Mouse (Mus musculus) effector memory CD4-positive, alpha-beta T cell, adult 7 months (primary cell): ENCODE measurements around the gene Olfr591. TPM values are rescaled to one million over a fixed set of nuclear protein-coding genes. Genes with fewer than 3 reads are reported as not detected.

Experiments
- polyA plus RNA-seq: library from polyadenylated mRNA; unstranded; fragments of 100-300 nt; shearing (Covaris generic); gene quantifications from one replicate; pipeline ENCODE4 v1.2.1, GENCODE M21; 2017

The Olfr591 gene
- polyA plus RNA-seq = 0.07 TPM

GRCm38 (mm10) chr7:103178240-103178639, at the start of gene Olfr591:
Olfr591 (minus strand) TSS chr7:103178340.

GRCm38 (mm10) chr7:103216696-103217095, 38.6 kb upstream of the Olfr591 start, which contains the start of gene Olfr594:
Olfr594 (plus strand) TSS chr7:103216996.

GRCm38 (mm10) chr7:103211562-103211961, 33.4 kb upstream of the Olfr591 start, which contains the start of gene Olfr593:
Olfr593 (plus strand) TSS chr7:103211862.

GRCm38 (mm10) chr7:103184503-103184902, 6.4 kb upstream of the Olfr591 start, which contains the start of gene Olfr592:
Olfr592 (plus strand) TSS chr7:103184803.

DNA sequence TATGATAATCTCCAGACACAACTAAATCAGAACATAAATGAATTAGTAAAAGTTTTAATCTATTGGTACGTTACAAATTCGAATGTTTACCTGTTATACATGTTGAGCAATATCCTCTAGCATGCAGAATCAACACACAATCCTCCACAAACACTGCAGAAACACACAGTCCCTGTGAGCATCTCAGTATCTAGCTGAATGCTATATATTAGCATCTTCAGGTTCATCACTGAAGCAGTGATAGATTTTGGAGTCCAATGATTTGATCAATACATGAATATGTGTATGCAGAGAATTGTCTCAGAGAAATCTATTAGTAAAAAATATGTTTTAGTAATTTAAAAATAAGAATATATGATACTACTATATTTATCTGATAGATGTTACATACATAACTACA, 21.9 kb downstream of the Olfr591 start, which contains the start of gene Olfr589:
Olfr589 (minus strand) TSS at position 101 of the 400 bp plus-strand sequence.

GRCm38 (mm10) chr7:103140579-103140978, 37.6 kb downstream of the Olfr591 start, which contains the start of gene Olfr588-ps1:
Olfr588-ps1 (plus strand) TSS chr7:103140879.

GRCm38 (mm10) chr7:103125538-103125937, 52.6 kb downstream of the Olfr591 start, which contains the start of gene Olfr586:
Olfr586 (minus strand) TSS chr7:103125638.

Other genes with a start within 250 kb of the Olfr591 start
- gene Olfr573-ps1, start 235.8 kb downstream of the Olfr591 start, polyA plus RNA-seq = 0.44 TPM
- not detected for gene Olfr574, start 229.9 kb downstream of the Olfr591 start, polyA plus RNA-seq
- not detected for gene Olfr575, start 219.6 kb downstream of the Olfr591 start, polyA plus RNA-seq
- gene Olfr576, start 215.7 kb downstream of the Olfr591 start, polyA plus RNA-seq = not detected
- 0.20 TPM for gene Olfr577, start 202.4 kb downstream of the Olfr591 start, polyA plus RNA-seq
- gene Olfr578, start 189.0 kb downstream of the Olfr591 start, polyA plus RNA-seq = not detected
- gene Olfr582, start 140.3 kb downstream of the Olfr591 start, polyA plus RNA-seq = not detected
- not detected for gene Olfr583, start 127.0 kb downstream of the Olfr591 start, polyA plus RNA-seq
- gene Olfr584, start 96.5 kb downstream of the Olfr591 start, polyA plus RNA-seq = not detected
- not detected for gene Olfr585, start 80.6 kb downstream of the Olfr591 start, polyA plus RNA-seq
- gene Olfr586, start 52.7 kb downstream of the Olfr591 start, polyA plus RNA-seq = not detected
- gene Olfr588-ps1, start 37.5 kb downstream of the Olfr591 start, polyA plus RNA-seq = not detected
- not detected for gene Olfr589, start 22.0 kb downstream of the Olfr591 start, polyA plus RNA-seq
- not detected for gene Olfr592, start 6.5 kb upstream of the Olfr591 start, polyA plus RNA-seq
- not detected for gene Olfr593, start 33.5 kb upstream of the Olfr591 start, polyA plus RNA-seq
- gene Olfr594, start 38.7 kb upstream of the Olfr591 start, polyA plus RNA-seq = 0.27 TPM
- gene Usp17ld, start 74.2 kb upstream of the Olfr591 start, polyA plus RNA-seq = not detected
- not detected for gene Olfr596, start 127.3 kb upstream of the Olfr591 start, polyA plus RNA-seq
- gene Olfr597, start 138.0 kb upstream of the Olfr591 start, polyA plus RNA-seq = not detected
- gene Olfr598, start 145.2 kb upstream of the Olfr591 start, polyA plus RNA-seq = not detected
- gene Olfr599, start 157.6 kb upstream of the Olfr591 start, polyA plus RNA-seq = not detected
- gene Olfr600, start 171.3 kb upstream of the Olfr591 start, polyA plus RNA-seq = not detected
- not detected for gene Olfr601, start 184.3 kb upstream of the Olfr591 start, polyA plus RNA-seq
- gene Olfr603, start 207.8 kb upstream of the Olfr591 start, polyA plus RNA-seq = not detected
- gene Usp17lc, start 236.7 kb upstream of the Olfr591 start, polyA plus RNA-seq = not detected